Mouse (Mus musculus): ENCODE data around the gene Pf4. TPM values are rescaled to one million over a fixed set of nuclear protein-coding genes. Genes with fewer than 3 reads are reported as not detected.

Pf4 gene
- polyA plus RNA-seq, 1 experiment, result 76.2 TPM

GRCm38 (mm10) chr5:90807176-90807950, 35.1 kb downstream of the Pf4 start:
- Histone ChIP-seq H3K4me3 (ENCODE audit: insufficient read depth, low read depth, low read length) (no peak overlapping the region), H3K4me1 (ENCODE audit: control insufficient read depth, insufficient read depth, insufficient read length, low read length) (no peaks in the 10 kb centered on the region; the same call in 1 of the 2 replicates), H3K27ac (replicated peaks; ENCODE audit: low read depth, low read length) (no peak overlapping the region)

DNA sequence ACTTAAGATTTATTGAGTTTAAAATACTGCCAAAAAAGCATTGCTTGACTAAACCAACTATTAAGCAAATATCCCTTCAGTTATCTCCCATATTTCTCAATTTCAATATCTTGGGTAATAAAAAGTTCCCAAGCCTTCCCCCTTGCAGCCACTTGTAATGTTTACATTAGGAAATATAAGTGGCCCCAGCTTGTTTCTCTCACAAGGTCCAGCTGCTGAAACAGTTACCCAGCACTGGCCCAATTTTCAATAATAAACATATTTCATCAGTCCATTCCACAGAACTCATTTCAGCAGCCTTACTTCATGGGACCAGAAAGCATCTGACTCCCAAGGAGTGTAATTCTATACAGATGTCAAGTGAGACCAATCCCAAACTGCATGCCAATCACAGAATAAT, 47.5 kb downstream of the Pf4 start:
- no peaks in the 10 kb centered on the region for H3K4me1 ChIP-seq (ENCODE audit: control insufficient read depth, insufficient read depth, insufficient read length, low read length)
- no peak overlapping the region for H3K4me3 ChIP-seq (ENCODE audit: insufficient read depth, low read depth, low read length)
- no peak overlapping the region for H3K27ac ChIP-seq (replicated peaks; ENCODE audit: low read depth, low read length)

Other genes with a start within 250 kb of the Pf4 start
- gene 5830473C10Rik, start 211.3 kb upstream of the Pf4 start, polyA plus RNA-seq (2012; ENCODE audit: insufficient read depth, insufficient read length, missing spikeins), result not detected in 2 replicates
- 14.0 and 17.0 TPM in 2 replicates for gene Rassf6, start 131.8 kb upstream of the Pf4 start, polyA plus RNA-seq (2012; ENCODE audit: insufficient read depth, insufficient read length, missing spikeins)
- not detected in 2 replicates for gene Cxcl5, start 13.1 kb upstream of the Pf4 start, polyA plus RNA-seq (2012; ENCODE audit: insufficient read depth, insufficient read length, missing spikeins)
- gene Ppbp, start 3.9 kb upstream of the Pf4 start, polyA plus RNA-seq (2012; ENCODE audit: insufficient read depth, insufficient read length, missing spikeins), result 1.6 and 7.1 TPM in 2 replicates
- not detected in 2 replicates for gene Cxcl3, start 13.7 kb downstream of the Pf4 start, polyA plus RNA-seq (2012; ENCODE audit: insufficient read depth, insufficient read length, missing spikeins)
- gene Cxcl15, start 22.1 kb downstream of the Pf4 start, polyA plus RNA-seq (2012; ENCODE audit: insufficient read depth, insufficient read length, missing spikeins), result not detected in 2 replicates
- gene Cxcl1, start 118.8 kb downstream of the Pf4 start, polyA plus RNA-seq (2012; ENCODE audit: insufficient read depth, insufficient read length, missing spikeins), result 5.5 TPM in 1 of 2 replicates, not detected in the other
- gene Cxcl2, start 131.4 kb downstream of the Pf4 start, polyA plus RNA-seq (2012; ENCODE audit: insufficient read depth, insufficient read length, missing spikeins), result 6.6 TPM in 1 of 2 replicates, not detected in the other
- 27.9 and 48.7 TPM in 2 replicates for gene Mthfd2l, start 158.7 kb downstream of the Pf4 start, polyA plus RNA-seq (2012; ENCODE audit: insufficient read depth, insufficient read length, missing spikeins)

All from brown adipose tissue, adult 24 weeks (tissue).